Mouse (Mus musculus) cerebellum, adult 2 months (tissue): ENCODE data around the gene Ntm.

Source experiments
- CTCF ChIP-seq: fragments of 200-500 bp; IDR thresholded peaks from 2 replicates; pipeline ENCODE4 v1.5.1; 2011; ENCODE audit warnings: low read depth, mild to moderate bottlenecking, control low read depth, low read length, moderate library complexity, borderline replicate concordance; ENCODE audit not compliant: insufficient read depth
- POLR2A ChIP-seq: fragments of 200-500 bp; IDR thresholded peaks from 2 replicates; pipeline ENCODE4 v1.6.1; 2011; ENCODE audit warnings: low read length, control low read depth, borderline replicate concordance; ENCODE audit not compliant: insufficient read depth

DNA sequence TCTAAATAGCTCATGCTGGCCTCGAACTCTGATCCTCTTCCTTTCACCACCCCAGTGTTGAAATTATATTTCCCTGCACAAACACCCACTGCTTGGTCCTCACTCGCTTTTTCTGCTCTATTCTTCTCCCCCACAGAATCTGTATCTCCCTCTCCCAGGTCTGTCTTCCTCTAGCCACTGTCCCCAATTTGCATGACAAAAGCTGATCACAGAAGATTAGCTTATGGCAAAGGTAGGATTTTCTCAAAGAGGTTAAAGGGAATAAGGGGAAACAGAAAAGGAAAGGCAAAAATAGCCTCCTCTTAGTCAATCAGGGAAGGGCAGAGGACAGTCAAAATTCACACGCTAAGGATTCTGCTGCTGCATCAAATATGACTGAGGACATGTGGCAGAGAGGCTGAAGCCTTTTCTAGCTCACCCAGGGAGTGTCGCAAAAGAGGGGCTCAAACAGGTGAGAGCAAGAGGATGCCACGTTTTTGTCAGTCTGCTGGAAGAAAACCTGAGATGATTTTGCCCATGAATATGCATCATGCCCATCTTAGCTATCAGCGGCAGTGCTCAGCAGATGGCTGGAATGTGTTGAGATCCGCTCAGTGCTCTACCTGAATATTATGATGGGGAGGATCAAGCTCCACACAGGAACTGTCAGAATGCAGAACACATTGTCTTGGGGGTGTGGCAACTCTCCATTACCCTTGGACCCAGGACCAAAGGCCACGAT, 114.0 kb downstream of the Ntm start:
- TF ChIP-seq CTCF: no peak
- no peak for TF ChIP-seq POLR2A
